Mouse (Mus musculus) spleen, adult 2 months (tissue): ENCODE results near the gene Prss23.

Experiments used
- CTCF ChIP-seq: fragments of 200-500 bp; IDR thresholded peaks from 2 replicates; pipeline ENCODE4 v1.5.1; 2011; ENCODE audit warnings: mild to moderate bottlenecking, inconsistent platforms; ENCODE audit not compliant: insufficient read depth, insufficient read length, insufficient replicate concordance; ENCODE audit errors: extremely low read depth
- POLR2A ChIP-seq: fragments of 200-500 bp; IDR thresholded peaks from 2 replicates; pipeline ENCODE4 v1.6.1; 2011; ENCODE audit warnings: low read depth, low read length, inconsistent platforms

DNA sequence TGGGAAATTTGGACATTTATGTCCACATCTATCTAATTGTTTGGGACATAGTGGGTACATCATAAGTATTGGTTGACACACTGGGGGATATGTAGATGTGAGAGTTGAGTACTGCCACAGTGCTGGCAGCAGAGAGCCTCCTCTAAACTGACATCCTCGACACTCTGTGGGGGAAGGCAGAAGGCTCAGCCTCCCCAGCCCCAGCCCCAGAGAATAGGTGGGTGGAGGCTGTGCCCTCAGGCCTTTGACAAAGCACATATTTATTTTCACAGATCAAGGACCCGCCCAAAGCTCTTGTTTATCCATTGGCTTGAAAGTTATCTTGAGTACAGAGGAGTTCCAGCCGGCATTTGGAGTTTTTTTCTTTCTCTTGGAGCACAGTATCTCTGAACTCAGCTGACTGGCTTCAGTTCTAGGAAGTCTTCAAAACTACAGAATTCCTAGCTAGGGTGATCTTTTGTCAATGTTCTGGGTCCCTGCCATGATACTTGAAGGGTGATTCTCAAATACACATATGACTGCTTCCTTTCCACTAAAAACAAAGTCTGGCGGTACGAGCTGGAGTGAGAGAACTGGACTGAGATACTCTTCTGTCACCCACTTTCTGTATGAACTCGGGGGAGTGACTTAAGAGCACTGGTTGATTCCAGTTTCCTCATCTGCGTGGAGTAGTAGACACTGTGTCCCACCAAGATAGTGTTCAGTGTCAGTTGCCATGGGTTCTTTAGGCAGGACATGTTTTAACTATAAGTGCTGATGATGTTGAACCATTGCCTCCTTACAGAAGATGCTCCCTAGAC lies 43.0 kb downstream of the Prss23 start:
- TF ChIP-seq CTCF (no peak), POLR2A (no peak)
